Mouse (Mus musculus): ENCODE results near the gene Gm47985. TPM values are rescaled to one million over a fixed set of nuclear protein-coding genes. Genes with fewer than 3 reads are reported as not detected.
"Not testable (repeated sequence)": the region's sequence is repeated elsewhere in the genome, so short reads cannot be mapped to it uniquely, and the experiment has no call there.

Gm47985 gene
- total and polyA plus RNA-seq, 3 experiments, result 0.19 to 0.25 TPM; not detected in 1

GRCm38 (mm10) chr1:151198120-151198519 lies 15.8 kb downstream of the Gm47985 start, which contains the start of gene Gm47995:
TSS of gene Gm47995 (plus strand) at chr1:151198448.
- not testable (repeated sequence) for H3K36me3 ChIP-seq (ENCODE audit: control insufficient read depth in 1 of 2, insufficient read depth in 2 of 2, low read length in 2 of 2); H3K27me3 ChIP-seq (ENCODE audit: control insufficient read depth in 1 of 2, insufficient read depth in 2 of 2, low read length in 2 of 2); H3K9me3 ChIP-seq (replicated peaks; ENCODE audit: insufficient read depth, low read length); H3K79me2 ChIP-seq (ENCODE audit: control insufficient read depth, insufficient read depth, low read length, poor library complexity); H3K27ac ChIP-seq (ENCODE audit: control insufficient read depth, low read depth, low read length); H3K4me1 ChIP-seq (ENCODE audit: control insufficient read depth in 1 of 2, insufficient read depth in 2 of 2, low read length in 2 of 2); H3K9ac ChIP-seq (ENCODE audit: control insufficient read depth, low read depth, low read length, poor library complexity, severe bottlenecking); H3K4me3 ChIP-seq (ENCODE audit: control insufficient read depth in 1 of 2, insufficient read depth in 1 of 2, low read depth in 2 of 2, low read length in 2 of 2)
- DNase-seq (ENCODE audit: low read depth, low spot score), result peak; percentile 81
- peak; percentile 64; the same call in 1 of the 2 replicates for TF ChIP-seq TBP (IDR thresholded peaks at IDR 0.05; ENCODE audit: low read depth, low read length)

DNA sequence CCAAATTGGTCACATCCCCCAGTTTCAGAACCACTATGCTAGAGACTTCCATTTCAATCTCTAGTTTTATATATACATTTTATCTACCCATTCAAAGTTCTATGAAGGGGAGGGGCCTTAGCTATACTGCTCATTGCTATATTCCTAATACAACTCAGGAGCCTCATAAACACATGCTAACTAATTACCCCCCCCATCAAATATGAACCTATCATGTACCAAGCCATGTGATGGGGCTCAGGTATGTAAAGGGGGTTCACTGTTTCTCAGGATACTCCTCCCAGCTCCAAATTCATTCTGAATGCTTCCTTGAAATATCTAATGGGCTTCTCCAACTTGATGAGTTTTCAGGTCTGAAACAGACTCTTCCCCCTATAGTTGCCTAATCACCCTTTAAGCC lies 18.3 kb downstream of the Gm47985 start:
- not testable (repeated sequence) for H3K9me3 ChIP-seq (replicated peaks; ENCODE audit: insufficient read depth, low read length); H3K27me3 ChIP-seq (ENCODE audit: control insufficient read depth in 1 of 2, insufficient read depth in 2 of 2, low read length in 2 of 2); H3K9ac ChIP-seq (ENCODE audit: control insufficient read depth, low read depth, low read length, poor library complexity, severe bottlenecking); H3K4me1 ChIP-seq (ENCODE audit: control insufficient read depth in 1 of 2, insufficient read depth in 2 of 2, low read length in 2 of 2); H3K79me2 ChIP-seq (ENCODE audit: control insufficient read depth, insufficient read depth, low read length, poor library complexity); H3K27ac ChIP-seq (ENCODE audit: control insufficient read depth, low read depth, low read length); DNase-seq (ENCODE audit: low read depth, low spot score); H3K36me3 ChIP-seq (ENCODE audit: control insufficient read depth in 1 of 2, insufficient read depth in 2 of 2, low read length in 2 of 2); H3K4me3 ChIP-seq (ENCODE audit: control insufficient read depth in 1 of 2, insufficient read depth in 1 of 2, low read depth in 2 of 2, low read length in 2 of 2)

- not testable (repeated sequence) for DNase-seq (ENCODE audit: low read depth, low spot score); H3K9ac ChIP-seq (ENCODE audit: control insufficient read depth, low read depth, low read length, poor library complexity, severe bottlenecking); H3K4me1 ChIP-seq (ENCODE audit: control insufficient read depth in 1 of 2, insufficient read depth in 2 of 2, low read length in 2 of 2); H3K36me3 ChIP-seq (ENCODE audit: control insufficient read depth in 1 of 2, insufficient read depth in 2 of 2, low read length in 2 of 2); H3K27me3 ChIP-seq (ENCODE audit: control insufficient read depth in 1 of 2, insufficient read depth in 2 of 2, low read length in 2 of 2); H3K9me3 ChIP-seq (replicated peaks; ENCODE audit: insufficient read depth, low read length); H3K79me2 ChIP-seq (ENCODE audit: control insufficient read depth, insufficient read depth, low read length, poor library complexity); H3K27ac ChIP-seq (ENCODE audit: control insufficient read depth, low read depth, low read length); H3K4me3 ChIP-seq (ENCODE audit: control insufficient read depth in 1 of 2, insufficient read depth in 1 of 2, low read depth in 2 of 2, low read length in 2 of 2)
Measured at GRCm38 (mm10) chr1:151202771-151203170, 20.4 kb downstream of the Gm47985 start.

DNA sequence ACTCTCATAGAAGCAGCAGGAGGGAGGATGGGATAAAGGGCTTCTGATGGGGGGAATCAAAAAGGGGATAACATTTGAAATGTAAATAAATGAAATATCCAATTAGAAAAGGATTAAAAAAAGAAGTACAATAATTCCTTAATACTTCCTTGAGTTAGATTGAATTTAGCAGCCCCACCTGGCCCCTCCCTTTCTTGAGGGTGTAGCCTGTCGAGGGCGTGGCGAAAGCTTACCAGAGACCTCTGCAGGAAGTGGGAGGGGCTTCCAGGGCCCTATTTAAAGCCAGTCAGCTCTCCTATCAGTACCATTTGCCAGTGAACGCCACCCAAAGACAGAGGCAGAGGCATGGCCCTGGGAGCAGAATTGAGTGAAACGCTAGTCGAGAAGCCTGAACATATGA lies 21.5 kb downstream of the Gm47985 start, which contains the start of gene 3110040M04Rik:
Gene 3110040M04Rik, plus strand, starts transcription at position 304 of the 400 bp plus-strand sequence.
- not testable (repeated sequence) for H3K4me3 ChIP-seq (ENCODE audit: control insufficient read depth in 1 of 2, insufficient read depth in 1 of 2, low read depth in 2 of 2, low read length in 2 of 2); H3K79me2 ChIP-seq (ENCODE audit: control insufficient read depth, insufficient read depth, low read length, poor library complexity); DNase-seq (ENCODE audit: low read depth, low spot score); H3K27me3 ChIP-seq (ENCODE audit: control insufficient read depth in 1 of 2, insufficient read depth in 2 of 2, low read length in 2 of 2); H3K9me3 ChIP-seq (replicated peaks; ENCODE audit: insufficient read depth, low read length); H3K9ac ChIP-seq (ENCODE audit: control insufficient read depth, low read depth, low read length, poor library complexity, severe bottlenecking); H3K27ac ChIP-seq (ENCODE audit: control insufficient read depth, low read depth, low read length); H3K36me3 ChIP-seq (ENCODE audit: control insufficient read depth in 1 of 2, insufficient read depth in 2 of 2, low read length in 2 of 2); H3K4me1 ChIP-seq (ENCODE audit: control insufficient read depth in 1 of 2, insufficient read depth in 2 of 2, low read length in 2 of 2)

DNA sequence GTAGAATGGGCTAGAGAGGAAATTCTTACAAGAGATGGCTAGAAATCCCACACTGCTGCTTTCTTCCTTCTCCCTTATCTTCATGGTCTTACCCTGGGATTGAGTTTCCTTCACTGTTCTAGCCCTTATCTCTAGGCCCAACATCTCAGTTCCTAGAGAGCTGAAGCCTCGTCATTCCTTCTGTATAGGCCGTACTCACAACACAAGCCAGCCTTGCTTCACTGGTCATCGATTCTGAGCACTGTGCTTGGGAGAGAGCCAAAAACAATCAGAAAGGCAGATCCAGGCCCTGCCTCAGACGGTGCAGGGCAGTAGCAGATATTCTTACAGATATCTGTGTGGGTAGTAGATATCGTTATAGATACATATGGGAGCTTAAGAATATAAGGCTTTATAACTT lies 26.2 kb downstream of the Gm47985 start:
- DNase-seq (ENCODE audit: low read depth, low spot score); H3K36me3 ChIP-seq (ENCODE audit: control insufficient read depth in 1 of 2, insufficient read depth in 2 of 2, low read length in 2 of 2); H3K9me3 ChIP-seq (replicated peaks; ENCODE audit: insufficient read depth, low read length); H3K4me1 ChIP-seq (ENCODE audit: control insufficient read depth in 1 of 2, insufficient read depth in 2 of 2, low read length in 2 of 2); H3K9ac ChIP-seq (ENCODE audit: control insufficient read depth, low read depth, low read length, poor library complexity, severe bottlenecking); H3K79me2 ChIP-seq (ENCODE audit: control insufficient read depth, insufficient read depth, low read length, poor library complexity); H3K27me3 ChIP-seq (ENCODE audit: control insufficient read depth in 1 of 2, insufficient read depth in 2 of 2, low read length in 2 of 2); H3K27ac ChIP-seq (ENCODE audit: control insufficient read depth, low read depth, low read length); H3K4me3 ChIP-seq (ENCODE audit: control insufficient read depth in 1 of 2, insufficient read depth in 1 of 2, low read depth in 2 of 2, low read length in 2 of 2): not testable (repeated sequence)
